Mouse (Mus musculus) CH12.LX (cell line): ENCODE measurements around the gene Ltv1.

Source experiments
- CTCF ChIP-seq, 2 experiments: IDR thresholded peaks in 1 of 2; conservative IDR thresholded peaks in 1 of 2; 2 replicates each; pipeline ENCODE4 v1.5.1; 2011 to 2012; ENCODE audit warnings: low read depth in 2 of 2, low read length in 2 of 2, improper control_type of control experiment in 1 of 2, inconsistent platforms in 1 of 2, mild to moderate bottlenecking in 1 of 2, moderate library complexity in 1 of 2
- MEF2A ChIP-seq: IDR thresholded peaks from 2 replicates; pipeline ENCODE4 v1.6.1; 2014; ENCODE audit warnings: low read depth, mild to moderate bottlenecking, inconsistent platforms, low read length, improper control_type of control experiment, borderline replicate concordance

- no peak for TF ChIP-seq MEF2A
- no peak for TF ChIP-seq CTCF (conservative IDR thresholded peaks at IDR 0.05 in 1 of 2, IDR thresholded peaks at IDR 0.05 in 1 of 2; ENCODE audit: low read depth in 2 of 2, low read length in 2 of 2)
These were observed 3.1 kb downstream of the Ltv1 start for GRCm38 (mm10) chr10:13189881-13190280.
